Mouse (Mus musculus): ENCODE measurements at regions not wholly inside any gene's neighbourhood (a gene's known extent, or its start where the extent isn't known, plus 50 kb on each side); places are given as distances from the start of the nearest gene placed in this dataset.
"Not testable (repeated sequence)": the region's sequence is repeated elsewhere in the genome, so short reads cannot be mapped to it uniquely, and the experiment has no call there.

DNA sequence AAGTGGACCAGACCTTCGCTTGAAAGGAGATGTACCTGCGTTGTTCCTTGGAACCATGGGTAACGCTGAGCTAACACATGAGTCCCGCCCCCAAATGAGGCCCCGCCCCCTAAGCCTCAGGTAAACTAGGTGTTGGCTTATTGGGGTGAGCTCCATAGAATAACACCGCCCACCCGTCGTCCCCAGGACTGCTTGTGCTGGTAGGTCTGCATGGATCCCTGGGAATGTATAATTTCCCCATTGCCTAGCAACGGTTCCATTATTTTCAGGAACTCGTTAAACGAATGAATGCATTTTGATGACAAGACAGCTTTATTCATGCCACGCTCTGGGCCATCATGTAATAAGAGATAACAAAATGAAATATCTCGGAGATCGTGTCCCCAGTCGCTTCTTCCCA is 161.0 kb upstream of the Trpc7 start:
- WGBS, result 83% methylated on average over 15 of the region's 15 CpGs
- H3K4me3 ChIP-seq, result no peak overlapping the region
- 0 out of 2 replicates have a peak, but pooled peaks cover 4% of the 10 kb centered on the region for H3K27me3 ChIP-seq (ENCODE audit: insufficient read depth, poor library complexity, severe bottlenecking)
- peaks cover 5% of the 10 kb centered on the region; the same call in 1 of the 2 replicates for H3K4me1 ChIP-seq
- no peaks in the 10 kb centered on the region for H3K9me3 ChIP-seq
- H3K36me3 ChIP-seq, result no peaks in the 10 kb centered on the region
- DNase-seq (ENCODE audit: low spot score), result no peak
- H3K27ac ChIP-seq, result no peak overlapping the region

DNA sequence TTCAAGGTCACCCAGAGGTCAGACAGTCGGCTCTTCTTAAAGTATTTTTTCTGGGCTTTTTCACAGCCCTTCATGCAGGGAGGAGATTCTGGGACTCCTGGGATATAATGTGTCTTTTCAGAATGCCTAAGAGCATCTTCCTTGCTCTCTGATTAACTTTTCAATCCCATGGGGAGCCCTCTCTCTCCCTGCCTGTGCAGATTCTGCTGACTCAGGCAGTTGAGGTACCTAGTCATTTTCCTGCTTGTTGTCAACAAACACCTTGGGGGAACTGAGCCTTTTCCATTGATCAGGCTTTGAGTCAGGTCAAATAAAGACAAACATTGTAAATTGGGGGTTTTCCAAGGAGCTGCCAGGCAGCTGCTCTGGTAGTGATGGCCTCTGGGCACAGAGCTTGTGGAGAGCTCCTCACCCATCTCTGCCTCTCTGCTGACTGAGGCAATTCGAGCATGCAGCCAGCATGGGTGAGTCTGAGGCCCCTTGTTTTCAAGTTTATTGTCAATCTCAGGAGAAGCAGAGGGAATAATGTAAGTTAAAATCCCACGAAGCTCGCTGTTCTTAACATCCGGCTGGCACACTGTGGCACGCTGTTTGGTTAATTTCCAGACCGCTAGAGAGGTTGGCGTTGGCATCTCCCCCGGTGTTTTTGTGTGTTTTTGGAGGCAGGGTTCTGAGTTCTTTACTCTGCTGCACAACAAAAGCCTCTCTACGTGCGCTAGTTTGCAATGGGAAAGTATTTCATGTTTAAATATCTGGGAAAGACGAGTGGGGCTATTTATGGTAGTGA is 159.8 kb upstream of the Trpc7 start:
- no peak for DNase-seq (ENCODE audit: low spot score)
- H3K27me3 ChIP-seq (ENCODE audit: insufficient read depth, poor library complexity, severe bottlenecking), result no peaks in the 10 kb centered on the region
- peaks cover 5% of the 10 kb centered on the region; the same call in 1 of the 2 replicates for H3K4me1 ChIP-seq
- H3K27ac ChIP-seq, result no peak overlapping the region
- H3K9me3 ChIP-seq, result no peaks in the 10 kb centered on the region
- WGBS, result 82% methylated on average over 12 of the region's 12 CpGs
- H3K4me3 ChIP-seq, result no peak overlapping the region
- no peaks in the 10 kb centered on the region for H3K36me3 ChIP-seq

DNA sequence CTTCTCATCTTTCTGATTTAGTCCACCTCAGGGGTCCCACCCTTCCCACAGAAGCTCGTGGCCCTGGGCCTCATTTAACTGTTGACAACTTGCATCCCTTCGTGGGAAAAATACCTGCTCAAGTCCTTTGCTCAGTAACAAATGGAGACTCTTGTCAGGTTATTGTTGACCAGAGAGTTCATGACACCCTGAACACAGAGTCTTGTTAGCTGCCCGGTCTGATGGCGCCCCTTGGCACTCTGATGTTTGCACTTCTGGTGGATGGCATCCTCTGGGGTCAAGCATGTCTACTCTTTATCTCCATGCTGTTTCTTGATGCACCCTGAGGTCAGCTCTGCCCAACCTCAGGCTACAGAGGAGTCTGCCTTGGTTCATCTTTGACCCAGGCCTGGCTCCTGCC is 157.6 kb upstream of the Trpc7 start:
- no peaks in the 10 kb centered on the region for H3K9me3 ChIP-seq
- no peaks in the 10 kb centered on the region for H3K36me3 ChIP-seq
- 67% methylated on average over 4 of the region's 4 CpGs for WGBS
- peak; percentile 64 for DNase-seq (ENCODE audit: low spot score)
- H3K4me1 ChIP-seq, result peaks cover 5% of the 10 kb centered on the region; the same call in 1 of the 2 replicates
- no peak overlapping the region for H3K27ac ChIP-seq
- no peak overlapping the region for H3K4me3 ChIP-seq
- no peaks in the 10 kb centered on the region for H3K27me3 ChIP-seq (ENCODE audit: insufficient read depth, poor library complexity, severe bottlenecking)

DNA sequence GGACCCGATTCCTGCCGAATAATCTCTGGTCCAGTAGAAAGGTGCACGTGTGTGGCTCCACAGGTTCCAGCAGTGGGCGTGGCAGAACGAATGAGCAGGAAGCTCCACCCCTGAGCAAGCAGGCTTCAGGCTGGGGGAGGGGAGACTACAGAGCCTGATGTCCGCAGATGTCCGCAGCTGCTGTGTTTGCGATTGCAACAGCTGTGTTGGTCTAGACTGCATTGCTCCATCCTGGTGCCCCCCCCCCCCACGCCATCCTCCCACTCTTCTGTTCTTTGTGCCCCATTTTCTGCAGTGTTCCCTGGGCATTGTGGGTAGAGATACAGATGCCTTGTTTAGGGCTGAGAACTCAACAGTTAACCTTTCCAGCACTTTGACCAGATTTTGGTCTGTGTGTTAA is 150.3 kb upstream of the Trpc7 start:
- H3K4me3 ChIP-seq; H3K4me1 ChIP-seq; H3K36me3 ChIP-seq; H3K9me3 ChIP-seq; H3K27ac ChIP-seq; H3K27me3 ChIP-seq (ENCODE audit: insufficient read depth, poor library complexity, severe bottlenecking): not testable (repeated sequence)
- DNase-seq (ENCODE audit: low spot score), result peak; percentile 71
- WGBS, result 26% methylated on average over 9 of the region's 9 CpGs

DNA sequence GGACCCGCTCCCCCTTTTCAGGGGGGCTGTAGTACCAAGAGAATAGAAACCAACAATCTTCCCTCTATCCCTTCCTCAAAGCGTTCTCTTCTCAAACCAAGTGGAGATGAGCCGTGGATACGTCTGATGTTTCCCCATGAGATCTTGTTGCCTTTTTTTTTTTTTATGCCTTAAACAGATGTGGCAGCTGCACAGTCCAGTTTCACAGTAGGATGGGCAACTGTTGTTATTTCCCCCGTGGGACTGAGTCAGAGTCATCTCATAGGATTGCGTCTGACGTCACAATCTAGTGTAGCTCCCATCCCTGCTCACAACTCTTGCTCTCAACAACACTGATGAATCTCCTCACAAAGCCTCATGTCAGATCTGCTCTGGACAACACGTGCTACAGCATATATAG is 148.7 kb upstream of the Trpc7 start:
- H3K9me3 ChIP-seq, result no peaks in the 10 kb centered on the region
- H3K4me3 ChIP-seq, result no peak overlapping the region
- peak; percentile 66 for DNase-seq (ENCODE audit: low spot score)
- 87% methylated on average over 8 of the region's 8 CpGs for WGBS
- no peak overlapping the region for H3K27ac ChIP-seq
- no peaks in the 10 kb centered on the region for H3K36me3 ChIP-seq
- peaks cover 8% of the 10 kb centered on the region; the same call in 1 of the 2 replicates for H3K4me1 ChIP-seq
- H3K27me3 ChIP-seq (ENCODE audit: insufficient read depth, poor library complexity, severe bottlenecking), result no peaks in the 10 kb centered on the region

DNA sequence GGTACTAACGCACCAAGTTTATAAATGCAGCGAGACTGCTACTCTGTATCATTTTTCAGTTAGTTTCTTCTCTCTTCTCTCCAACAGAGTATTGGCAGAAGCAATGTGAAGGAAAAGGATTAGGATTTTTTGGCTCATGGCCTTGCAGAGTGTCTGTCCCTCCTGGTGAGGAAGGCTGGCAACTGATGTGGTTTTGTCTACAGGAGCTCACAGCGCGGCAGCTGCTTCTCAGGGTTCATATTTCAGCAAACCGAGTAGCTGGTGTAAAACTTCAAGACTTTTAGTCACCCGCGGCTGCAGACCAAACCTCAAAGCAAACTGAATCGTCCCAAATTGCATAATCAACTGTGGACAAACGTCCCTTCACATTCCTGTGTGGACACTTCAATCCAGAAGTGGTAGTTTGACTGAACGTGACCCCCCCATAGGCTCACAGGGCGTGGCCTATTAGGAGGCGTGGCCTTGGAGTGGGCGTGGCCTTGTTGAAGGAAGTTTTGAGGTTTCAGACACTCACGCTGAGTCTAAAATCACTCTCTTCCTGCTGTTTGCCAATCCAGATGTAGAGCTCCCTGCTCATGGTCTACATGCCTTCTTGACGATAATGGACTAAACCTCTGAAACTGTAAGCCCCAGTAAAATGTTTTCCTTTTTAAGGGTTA is 147.7 kb upstream of the Trpc7 start:
- peaks cover 8% of the 10 kb centered on the region; the same call in 1 of the 2 replicates for H3K4me1 ChIP-seq
- WGBS, result 85% methylated on average over 15 of the region's 15 CpGs
- H3K27ac ChIP-seq, result no peak overlapping the region
- H3K4me3 ChIP-seq, result no peak overlapping the region
- peak; percentile 64 for DNase-seq (ENCODE audit: low spot score)
- H3K9me3 ChIP-seq, result no peaks in the 10 kb centered on the region
- H3K36me3 ChIP-seq, result no peaks in the 10 kb centered on the region
- H3K27me3 ChIP-seq (ENCODE audit: insufficient read depth, poor library complexity, severe bottlenecking), result no peaks in the 10 kb centered on the region

DNA sequence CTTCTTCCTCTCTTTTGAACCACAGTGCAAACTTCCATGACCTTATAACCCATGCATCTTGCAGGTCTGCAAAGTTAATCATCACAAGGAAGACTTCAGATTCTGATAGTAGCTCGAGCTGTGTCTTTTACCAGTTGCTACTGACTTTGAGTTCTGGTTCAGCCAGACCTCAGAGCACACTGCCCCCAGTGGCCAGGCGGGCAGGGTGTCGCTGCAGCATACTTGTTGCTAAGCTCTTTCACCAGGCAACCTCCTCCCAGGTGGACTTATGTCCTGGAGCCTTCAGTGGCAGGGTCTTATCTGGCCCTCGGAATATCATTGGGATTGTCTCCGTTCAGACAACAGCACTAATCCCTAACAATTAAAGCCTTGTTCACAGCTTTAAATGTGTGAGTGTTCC is 146.7 kb upstream of the Trpc7 start:
- Histone ChIP-seq H3K4me3 (no peak overlapping the region), H3K4me1 (peaks cover 8% of the 10 kb centered on the region; the same call in 1 of the 2 replicates), H3K36me3 (no peaks in the 10 kb centered on the region), H3K9me3 (no peaks in the 10 kb centered on the region), H3K27ac (no peak overlapping the region), H3K27me3 (ENCODE audit: insufficient read depth, poor library complexity, severe bottlenecking) (no peaks in the 10 kb centered on the region)
- 72% methylated on average over 5 of the region's 5 CpGs for WGBS
- no peak for DNase-seq (ENCODE audit: low spot score)

DNA sequence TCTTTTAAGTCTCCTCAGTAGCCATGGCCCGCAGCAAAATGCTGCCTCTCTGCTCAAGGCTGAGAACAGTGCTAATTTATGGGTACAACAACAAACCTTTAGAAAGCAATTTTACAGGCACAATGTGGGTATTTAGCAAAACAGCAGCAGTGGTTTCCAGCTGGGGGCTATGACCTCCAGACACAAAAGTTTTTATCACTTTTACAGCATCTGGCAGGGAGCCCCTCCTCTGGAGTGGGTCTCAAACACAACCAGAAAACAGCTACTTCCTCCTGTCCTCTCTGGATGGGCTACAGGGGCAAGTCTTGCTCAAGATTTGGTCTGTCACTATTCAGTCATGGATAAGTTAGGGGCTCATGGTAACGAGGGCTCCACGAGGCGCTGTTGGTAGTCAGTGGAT is 137.1 kb upstream of the Trpc7 start:
- DNase-seq (ENCODE audit: low spot score), result no peak
- no peak overlapping the region for H3K27ac ChIP-seq
- H3K27me3 ChIP-seq (ENCODE audit: insufficient read depth, poor library complexity, severe bottlenecking), result no peaks in the 10 kb centered on the region
- H3K4me1 ChIP-seq, result no peaks in the 10 kb centered on the region
- 72% methylated on average over 4 of the region's 4 CpGs for WGBS
- H3K36me3 ChIP-seq, result no peaks in the 10 kb centered on the region
- no peaks in the 10 kb centered on the region for H3K9me3 ChIP-seq
- H3K4me3 ChIP-seq, result no peak overlapping the region

DNA sequence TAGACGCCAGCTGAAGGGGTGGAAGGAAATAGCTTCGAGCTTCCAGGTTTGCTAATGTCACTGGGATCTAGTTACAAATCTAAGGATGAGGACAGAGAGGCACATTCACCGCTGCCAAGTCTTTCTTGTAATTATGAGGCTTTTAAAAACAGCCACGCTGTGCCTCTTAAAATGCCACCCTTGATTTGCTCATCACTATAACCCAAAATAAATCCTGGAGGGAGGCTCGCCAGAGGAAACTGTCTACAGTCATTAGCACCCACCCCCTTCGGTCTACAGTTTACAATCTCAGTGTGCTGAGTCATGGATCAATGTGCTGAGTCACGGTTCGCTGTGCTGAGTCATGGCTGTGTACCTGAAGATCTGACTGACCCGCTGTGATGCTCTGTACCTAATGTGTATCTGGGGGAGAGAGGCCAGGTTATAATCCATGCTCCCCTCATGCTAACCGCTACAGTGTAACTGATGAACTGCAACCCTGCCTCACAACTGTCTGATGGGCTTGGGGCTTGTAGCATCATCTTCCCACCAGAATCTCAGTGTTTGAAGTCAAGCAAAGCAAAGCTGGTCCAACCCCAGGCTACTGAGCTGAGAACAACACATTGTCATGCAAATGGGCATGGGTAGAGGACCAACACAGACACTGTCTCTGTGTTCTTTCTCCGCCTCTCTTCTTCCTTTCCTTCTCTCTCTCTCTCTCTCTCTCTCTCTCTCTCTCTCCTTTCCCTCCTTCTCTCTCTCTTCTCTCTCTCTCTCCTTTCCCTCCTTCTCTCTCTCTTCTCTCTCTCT is 122.0 kb upstream of the Trpc7 start:
- Histone ChIP-seq H3K9me3 (no peaks in the 10 kb centered on the region), H3K36me3 (no peaks in the 10 kb centered on the region), H3K4me1 (no peaks in the 10 kb centered on the region), H3K27me3 (ENCODE audit: insufficient read depth, poor library complexity, severe bottlenecking) (no peaks in the 10 kb centered on the region), H3K4me3 (no peak overlapping the region), H3K27ac (no peak overlapping the region)
- WGBS, result 71% methylated on average over 11 of the region's 11 CpGs
- DNase-seq (ENCODE audit: low spot score), result no peak

DNA sequence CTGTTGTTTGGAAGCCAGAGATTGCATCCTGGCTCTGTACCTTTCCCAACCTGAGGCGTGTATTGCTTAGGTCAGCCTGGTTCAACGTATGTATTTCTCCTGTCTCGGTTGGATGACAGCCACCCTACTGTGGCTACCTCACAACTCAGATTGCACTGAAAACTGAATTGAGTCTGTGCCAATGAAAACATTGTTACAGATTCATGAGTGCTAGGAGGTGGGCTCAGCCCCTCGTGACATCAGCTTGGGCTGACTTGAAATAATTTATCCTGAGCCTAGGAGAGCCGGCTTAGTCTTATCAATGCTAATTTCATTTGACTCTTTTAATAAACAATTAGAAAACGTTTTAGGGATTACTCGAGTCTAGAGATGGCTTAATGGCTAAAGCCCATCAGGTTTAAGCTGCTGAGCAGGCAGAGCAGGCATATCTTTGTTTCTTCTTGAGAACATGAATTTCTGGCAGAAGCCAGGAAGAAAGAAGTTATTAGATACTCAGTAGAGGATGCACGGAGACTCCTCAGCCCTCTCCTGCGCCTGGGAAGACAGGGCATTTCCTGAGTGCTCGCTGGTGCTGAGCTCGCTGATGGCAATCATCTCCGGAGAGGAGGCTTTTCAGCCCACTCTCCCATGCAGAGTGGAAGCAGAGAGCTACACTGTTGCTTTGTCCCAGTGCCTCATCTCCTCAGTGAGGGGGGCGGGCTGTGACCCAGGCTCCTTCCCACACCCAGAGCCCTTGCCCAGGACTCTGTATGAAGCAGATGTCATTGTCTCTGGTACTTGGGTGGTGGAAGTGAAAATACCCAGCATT is 120.9 kb upstream of the Trpc7 start:
- Histone ChIP-seq H3K27me3 (ENCODE audit: insufficient read depth, poor library complexity, severe bottlenecking) (no peaks in the 10 kb centered on the region), H3K36me3 (no peaks in the 10 kb centered on the region), H3K9me3 (no peaks in the 10 kb centered on the region), H3K4me3 (no peak overlapping the region), H3K27ac (no peak overlapping the region), H3K4me1 (no peaks in the 10 kb centered on the region)
- 58% methylated on average over 13 of the region's 13 CpGs for WGBS
- DNase-seq (ENCODE audit: low spot score), result peak; percentile 27

DNA sequence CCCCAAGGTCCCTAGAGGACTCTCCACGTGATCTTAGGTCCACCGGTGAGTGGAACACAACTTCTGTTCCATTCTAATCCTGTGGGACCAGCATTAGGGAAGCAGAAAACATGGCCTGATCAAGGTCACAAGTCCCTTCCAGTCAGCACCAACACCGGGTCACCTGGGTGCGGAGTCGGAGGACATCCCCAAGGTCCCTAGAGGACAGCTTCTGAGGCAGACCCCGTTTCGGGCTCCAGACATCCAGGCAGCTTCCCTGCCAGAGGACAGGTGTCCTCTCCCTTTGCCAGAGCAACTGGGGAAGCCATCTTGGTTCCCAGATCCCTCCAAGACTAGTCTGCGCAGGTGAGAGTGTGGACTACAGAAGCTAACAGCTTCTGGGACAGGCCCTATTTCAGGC is 111.4 kb upstream of the Trpc7 start:
- H3K9me3 ChIP-seq; H3K4me3 ChIP-seq; H3K4me1 ChIP-seq; H3K27ac ChIP-seq; H3K36me3 ChIP-seq; H3K27me3 ChIP-seq (ENCODE audit: insufficient read depth, poor library complexity, severe bottlenecking): not testable (repeated sequence)
- peak; percentile 53 for DNase-seq (ENCODE audit: low spot score)
- 88% methylated on average over 8 of the region's 8 CpGs for WGBS

DNA sequence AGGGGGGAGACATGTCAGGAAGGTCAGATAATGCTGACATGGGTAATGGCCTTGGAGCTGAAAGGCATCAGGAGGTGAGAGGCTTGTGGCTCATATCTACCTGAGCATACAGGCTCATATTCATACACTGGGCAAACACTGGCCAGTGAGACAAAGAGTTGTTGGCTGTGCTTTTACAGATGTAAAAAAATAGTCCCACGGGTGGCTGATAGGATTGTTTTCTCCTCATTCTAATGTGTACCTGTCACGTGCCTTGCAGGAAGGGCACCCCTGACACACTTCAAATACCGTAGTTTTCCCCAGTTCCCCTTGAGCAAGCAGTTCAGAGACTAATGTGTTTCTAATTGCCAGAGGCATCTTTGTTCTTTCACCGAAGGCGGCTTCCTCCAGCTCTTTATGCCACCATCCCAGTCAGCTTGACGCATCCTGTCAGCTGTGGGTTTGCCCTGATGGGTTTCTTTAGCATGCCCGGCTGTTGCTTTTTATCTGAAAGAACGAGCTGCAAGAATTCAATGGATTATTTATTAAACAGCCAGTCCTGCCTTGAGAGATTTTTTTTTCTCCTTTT is 107.9 kb upstream of the Trpc7 start:
- DNase-seq (ENCODE audit: low spot score), result no peak
- no peak overlapping the region for H3K27ac ChIP-seq
- H3K4me1 ChIP-seq, result 0 out of 2 replicates have a peak, but pooled peaks cover 10% of the 10 kb centered on the region
- H3K36me3 ChIP-seq, result no peaks in the 10 kb centered on the region
- H3K4me3 ChIP-seq, result no peak overlapping the region
- no peaks in the 10 kb centered on the region for H3K9me3 ChIP-seq
- 69% methylated on average over 8 of the region's 8 CpGs for WGBS
- no peaks in the 10 kb centered on the region; the same call in 1 of the 2 replicates for H3K27me3 ChIP-seq (ENCODE audit: insufficient read depth, poor library complexity, severe bottlenecking)

All from heart, embryonic 10.5 days (tissue).